In genomic region chr8:12213774-12214173, GRCm38 (mm10) we compare ENCODE assay signal across 20 mouse cellular contexts.
A peak's percentile ranks its signal among the peaks of the same experiment; 100 is the strongest.
DNase-seq lines count a peak whose midpoint lies in the region; ATAC-seq and TF ChIP-seq lines count a peak whose summit lies in the region.
"Had no signal": no experiment of that assay in that cellular context is flagged by ENCODE, and none has a peak within 500 bp of the region (broad histone marks: within the 10 kb centered on the region; RNA-seq: fewer than 3 reads in every experiment).

No protein-coding gene starts in this region.

- H3K36me3 ChIP-seq in hindbrain, postnatal 0 days (ENCODE audit: insufficient read depth, low read length) = no peaks in the 10 kb centered on the region
- H3K36me3 ChIP-seq in hindbrain, embryonic 11.5 days (ENCODE audit: control insufficient read depth, insufficient read depth, low read length) = no peaks in the 10 kb centered on the region
- no peaks in the 10 kb centered on the region for H3K36me3 ChIP-seq in forebrain, embryonic 12.5 days (replicated peaks)
- H3K36me3 ChIP-seq in midbrain, embryonic 11.5 days (ENCODE audit: control insufficient read depth, insufficient read depth, low read length) = no peaks in the 10 kb centered on the region
- H3K36me3 ChIP-seq: embryonic facial prominence, embryonic 13.5 days; heart, embryonic 15.5 days; limb, embryonic 13.5 days; liver, embryonic 13.5 days; lung, embryonic 15.5 days had no signal

- TF ChIP-seq CTCF in hindbrain, postnatal 0 days (IDR thresholded peaks at IDR 0.05; ENCODE audit: low read depth) = no peak
- no peak for TF ChIP-seq CTCF in olfactory bulb, adult 2 months (IDR thresholded peaks at IDR 0.05; ENCODE audit: insufficient read depth, low read depth, low read length)

- H3K4me3 ChIP-seq in hindbrain, postnatal 0 days (ENCODE audit: low read length) = no peak overlapping the region
- no peak overlapping the region for H3K4me3 ChIP-seq in hindbrain, embryonic 11.5 days (ENCODE audit: low read depth, low read length)
- no peak overlapping the region for H3K4me3 ChIP-seq in forebrain, embryonic 12.5 days (replicated peaks)
- no peak overlapping the region for H3K4me3 ChIP-seq in midbrain, embryonic 11.5 days (ENCODE audit: low read depth, low read length)
- peak overlapping the region; percentile 20; the same call in 1 of the 2 replicates for H3K4me3 ChIP-seq in olfactory bulb, adult 2 months (ENCODE audit: insufficient read depth, low read depth, low read length)
- H3K4me3 ChIP-seq: embryonic facial prominence, embryonic 13.5 days; heart, embryonic 15.5 days; limb, embryonic 13.5 days; liver, embryonic 13.5 days; lung, embryonic 15.5 days had no signal

- WGBS in hindbrain, postnatal 0 days = 67% methylated on average over 7 of the region's 7 CpGs
- WGBS in hindbrain, embryonic 11.5 days = 72% methylated on average over 7 of the region's 7 CpGs
- WGBS in forebrain, embryonic 12.5 days = 38% methylated on average over 7 of the region's 7 CpGs
- WGBS in midbrain, embryonic 11.5 days = 32% methylated on average over 7 of the region's 7 CpGs
- WGBS in olfactory bulb, adult 2 months = 49% methylated on average over 7 of the region's 7 CpGs

- 0 out of 2 replicates have a peak, but pooled peaks cover 8% of the 10 kb centered on the region for H3K27me3 ChIP-seq in hindbrain, postnatal 0 days (ENCODE audit: insufficient read depth, low read length)
- H3K27me3 ChIP-seq in hindbrain, embryonic 11.5 days (ENCODE audit: control insufficient read depth, insufficient read depth, low read length) = 0 out of 2 replicates have a peak, but pooled peaks cover 2% of the 10 kb centered on the region
- peaks cover 73% of the 10 kb centered on the region for H3K27me3 ChIP-seq in forebrain, embryonic 12.5 days
- peaks cover 60% of the 10 kb centered on the region for H3K27me3 ChIP-seq in midbrain, embryonic 11.5 days (ENCODE audit: control insufficient read depth, insufficient read depth, low read length)

- no peaks in the 10 kb centered on the region for H3K9me3 ChIP-seq in hindbrain, postnatal 0 days (ENCODE audit: low read length)
- no peaks in the 10 kb centered on the region for H3K9me3 ChIP-seq in hindbrain, embryonic 11.5 days (ENCODE audit: control insufficient read depth, low read length)
- H3K9me3 ChIP-seq in forebrain, embryonic 12.5 days = no peaks in the 10 kb centered on the region
- H3K9me3 ChIP-seq in midbrain, embryonic 11.5 days (ENCODE audit: control insufficient read depth, low read length) = no peaks in the 10 kb centered on the region
- H3K9me3 ChIP-seq: embryonic facial prominence, embryonic 13.5 days; heart, embryonic 15.5 days; limb, embryonic 13.5 days; liver, embryonic 13.5 days; lung, embryonic 15.5 days had no signal

- no peaks in the 10 kb centered on the region for H3K4me1 ChIP-seq in hindbrain, postnatal 0 days (ENCODE audit: insufficient read depth, low read length)
- H3K4me1 ChIP-seq in hindbrain, embryonic 11.5 days (replicated peaks; ENCODE audit: control insufficient read depth, insufficient read depth, low read length) = 0 out of 2 replicates have a peak, but pooled peaks cover 2% of the 10 kb centered on the region
- peaks cover 35% of the 10 kb centered on the region for H3K4me1 ChIP-seq in forebrain, embryonic 12.5 days
- H3K4me1 ChIP-seq in midbrain, embryonic 11.5 days (ENCODE audit: control insufficient read depth, insufficient read depth, low read length) = peaks cover 18% of the 10 kb centered on the region
- peaks cover 26% of the 10 kb centered on the region for H3K4me1 ChIP-seq in olfactory bulb, adult 2 months (ENCODE audit: control insufficient read depth, insufficient read depth, low read length)
- H3K4me1 ChIP-seq: heart, embryonic 15.5 days; liver, embryonic 13.5 days; lung, embryonic 15.5 days had no signal

- no peak for ATAC-seq in hindbrain, postnatal 0 days
- no peak for ATAC-seq in hindbrain, embryonic 11.5 days (ENCODE audit: low FRiP score)
- ATAC-seq in forebrain, embryonic 12.5 days (ENCODE audit: low FRiP score) = 0 out of 2 replicates have a peak, but pooled peaks have one; percentile 36
- ATAC-seq in midbrain, embryonic 11.5 days (ENCODE audit: low FRiP score) = no peak; the same call in 1 of the 2 replicates
- no peak for ATAC-seq in erythroblast, adult 5-6 weeks (replicated peaks; ENCODE audit: low FRiP score, poor library complexity, severe bottlenecking)
- ATAC-seq: intestine, embryonic 16.5 days had no signal

- no peak overlapping the region for H3K27ac ChIP-seq in hindbrain, postnatal 0 days
- no peak overlapping the region for H3K27ac ChIP-seq in hindbrain, embryonic 11.5 days (ENCODE audit: low read depth, low read length)
- peak overlapping the region; percentile 77 for H3K27ac ChIP-seq in forebrain, embryonic 12.5 days
- H3K27ac ChIP-seq in midbrain, embryonic 11.5 days (ENCODE audit: low read depth, low read length) = no peak overlapping the region
- H3K27ac ChIP-seq in olfactory bulb, adult 2 months (ENCODE audit: insufficient read depth, low read depth, low read length) = peak overlapping the region; percentile 93
- H3K27ac ChIP-seq: embryonic facial prominence, embryonic 13.5 days; heart, embryonic 15.5 days; limb, embryonic 13.5 days; liver, embryonic 13.5 days; lung, embryonic 15.5 days had no signal

- H3K9ac ChIP-seq in hindbrain, postnatal 0 days (replicated peaks; ENCODE audit: low read length) = no peak overlapping the region
- no peak overlapping the region for H3K9ac ChIP-seq in hindbrain, embryonic 11.5 days (ENCODE audit: low read depth, low read length)
- no peak overlapping the region for H3K9ac ChIP-seq in forebrain, embryonic 12.5 days
- H3K9ac ChIP-seq in midbrain, embryonic 11.5 days (ENCODE audit: low read length) = peak overlapping the region; percentile 16; the same call in 1 of the 2 replicates
- H3K9ac ChIP-seq: heart, embryonic 15.5 days; limb, embryonic 13.5 days; liver, embryonic 13.5 days; lung, embryonic 15.5 days had no signal

- no peak for DNase-seq in hindbrain, postnatal 0 days (ENCODE audit: low spot score)
- no peak for DNase-seq in hindbrain, embryonic 11.5 days (ENCODE audit: low spot score)
- DNase-seq in midbrain, embryonic 11.5 days (ENCODE audit: low spot score, missing footprints) = peak; percentile 89
- DNase-seq in thymus, postnatal 25 days = no peak
- DNase-seq: adrenal gland, postnatal 14 days; cerebellum, adult 11 months; gastrocnemius, postnatal 36 days; heart, postnatal 4 days; kidney, postnatal 36 days; liver, embryonic 13.5 days; lung, postnatal 4 days; thymus, postnatal 14 days had no signal

- no peak for TF ChIP-seq POLR2A in olfactory bulb, adult 2 months (IDR thresholded peaks at IDR 0.05; ENCODE audit: insufficient read depth, low read depth, low read length)

- H3K4me2 ChIP-seq in hindbrain, postnatal 0 days (ENCODE audit: low read depth, low read length) = peak overlapping the region; percentile 24; the same call in 1 of the 2 replicates
- H3K4me2 ChIP-seq in hindbrain, embryonic 11.5 days (replicated peaks; ENCODE audit: low read depth, low read length) = no peak overlapping the region
- peak overlapping the region; percentile 47 for H3K4me2 ChIP-seq in forebrain, embryonic 12.5 days
- H3K4me2 ChIP-seq in midbrain, embryonic 11.5 days = peak overlapping the region; percentile 36
- H3K4me2 ChIP-seq: heart, embryonic 15.5 days; liver, embryonic 13.5 days; lung, embryonic 15.5 days had no signal

Comparison
In these comparisons a context has a peak if more than half of its experiments do, and no peak if none do; other contexts are left out.
1. H3K27ac ChIP-seq: peak in forebrain, embryonic 12.5 days (single experiment) and olfactory bulb, adult 2 months (single experiment); none in hindbrain, postnatal 0 days (single experiment), hindbrain, embryonic 11.5 days (single experiment) and midbrain, embryonic 11.5 days (single experiment).